Mouse (Mus musculus): ENCODE measurements around the gene Cftr. TPM values are rescaled to one million over a fixed set of nuclear protein-coding genes. Genes with fewer than 3 reads are reported as not detected.

The Cftr gene
- not detected for total RNA-seq (2022)

DNA sequence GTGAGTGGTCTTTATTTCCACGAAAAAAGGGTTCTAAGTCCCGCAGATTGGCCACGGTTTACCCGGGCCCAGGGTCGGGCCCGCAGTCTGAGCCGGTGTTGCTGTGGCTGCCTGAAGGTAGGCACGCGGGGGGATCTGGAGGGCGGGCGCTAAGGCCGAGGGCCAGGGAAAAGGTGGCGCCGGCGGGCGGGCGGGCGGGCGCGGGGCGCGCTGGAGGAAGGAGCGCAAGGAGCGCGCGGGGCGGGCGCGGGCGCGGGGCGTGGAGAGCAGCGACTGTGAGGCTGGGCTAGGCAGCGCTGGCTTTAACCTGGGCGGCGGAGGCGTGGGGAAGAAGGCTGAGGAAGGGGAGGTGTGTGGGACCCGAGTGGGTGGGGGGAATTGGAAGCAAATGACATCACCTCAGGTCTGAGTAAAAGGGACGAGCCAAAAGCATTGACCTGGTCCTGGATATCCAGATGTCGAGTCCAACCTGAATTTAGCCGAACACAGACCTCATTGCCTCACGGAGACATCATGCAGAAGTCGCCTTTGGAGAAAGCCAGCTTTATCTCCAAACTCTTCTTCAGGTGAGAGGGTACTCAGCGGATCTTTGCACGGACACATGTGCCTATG is at the start of gene Cftr:
Gene Cftr (plus strand): TSS at position 377 of the 612 bp plus-strand sequence.
- no peak for DNase-seq (ENCODE audit: low spot score in 2 of 2)

DNA sequence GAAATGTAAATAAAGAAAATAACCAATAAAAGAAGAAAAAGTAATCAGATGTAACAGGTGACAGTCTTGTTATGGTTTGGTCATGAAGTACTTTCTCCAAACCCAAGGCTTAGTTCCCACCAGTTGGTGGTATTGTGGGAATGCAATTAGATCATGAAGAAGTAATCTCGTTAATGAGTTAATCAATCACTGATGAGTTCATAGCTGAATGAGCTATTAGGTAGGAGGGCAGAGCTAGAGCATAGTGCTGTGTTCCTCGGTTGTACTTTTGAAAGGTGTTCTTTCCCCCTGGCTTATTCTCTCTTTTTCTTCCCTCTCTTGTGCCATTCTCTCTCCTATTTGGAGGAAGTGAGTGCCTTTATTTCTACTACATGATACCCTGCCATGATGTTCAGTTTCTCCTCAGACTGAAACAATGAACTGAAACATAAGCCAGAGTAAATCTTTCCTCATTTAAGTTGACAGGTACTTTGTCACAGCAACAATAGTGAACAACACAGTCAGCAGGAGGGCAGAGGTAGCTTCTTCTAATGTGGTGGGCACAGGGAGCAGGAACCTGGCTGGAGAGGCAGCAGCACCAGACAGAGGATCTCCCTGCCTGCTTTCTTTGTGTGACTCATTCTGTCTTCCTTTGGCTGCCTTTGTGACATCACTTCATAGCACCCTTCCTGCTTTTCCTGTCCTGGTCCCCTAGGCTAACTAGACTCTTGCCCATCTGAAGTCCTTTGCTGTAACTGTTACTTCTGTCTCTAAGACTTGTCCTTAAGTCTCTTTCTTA is 43.1 kb upstream of the Cftr start:
- no peak for DNase-seq (ENCODE audit: low spot score in 2 of 2)

DNA sequence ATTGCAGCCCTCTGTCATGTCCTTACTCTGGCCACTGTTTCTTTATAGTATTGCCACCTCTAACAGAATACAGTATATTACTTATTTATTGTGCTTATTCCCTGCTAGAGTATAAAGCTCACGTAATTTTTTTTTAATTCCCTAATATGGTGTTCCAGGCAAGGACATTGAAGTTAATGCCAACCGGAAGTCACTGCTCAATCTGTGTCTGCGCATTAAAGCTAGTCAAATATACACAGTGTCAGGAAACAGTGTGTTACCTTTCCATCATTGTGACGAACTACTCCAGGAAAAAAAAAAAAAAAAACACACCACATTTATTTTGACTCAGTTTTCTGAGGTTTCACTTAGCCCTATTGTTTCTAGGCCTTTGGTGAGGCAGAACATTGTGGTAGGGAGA is 42.4 kb upstream of the Cftr start:
- no peak for DNase-seq (ENCODE audit: low spot score in 2 of 2)

DNA sequence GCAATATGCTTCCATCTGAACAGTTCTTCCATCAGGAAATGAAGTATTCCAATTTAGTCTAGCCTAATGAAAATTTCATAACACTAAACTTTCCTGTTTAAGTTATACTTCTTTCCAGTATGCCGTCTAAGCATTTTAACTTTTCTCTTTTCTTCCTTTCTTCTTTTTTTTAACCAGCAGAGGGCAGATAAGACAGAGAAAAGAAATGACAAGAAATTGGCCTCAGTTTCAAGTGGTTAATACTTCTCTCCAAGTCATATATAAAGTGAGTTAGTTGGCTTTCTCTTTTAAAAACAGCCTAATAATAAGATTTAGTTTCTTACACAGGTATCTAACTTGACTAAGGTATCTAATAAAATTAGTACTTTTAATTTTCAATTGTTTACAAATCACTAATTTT is 35.2 kb upstream of the Cftr start:
- DNase-seq (ENCODE audit: low spot score in 2 of 2): no peak

DNA sequence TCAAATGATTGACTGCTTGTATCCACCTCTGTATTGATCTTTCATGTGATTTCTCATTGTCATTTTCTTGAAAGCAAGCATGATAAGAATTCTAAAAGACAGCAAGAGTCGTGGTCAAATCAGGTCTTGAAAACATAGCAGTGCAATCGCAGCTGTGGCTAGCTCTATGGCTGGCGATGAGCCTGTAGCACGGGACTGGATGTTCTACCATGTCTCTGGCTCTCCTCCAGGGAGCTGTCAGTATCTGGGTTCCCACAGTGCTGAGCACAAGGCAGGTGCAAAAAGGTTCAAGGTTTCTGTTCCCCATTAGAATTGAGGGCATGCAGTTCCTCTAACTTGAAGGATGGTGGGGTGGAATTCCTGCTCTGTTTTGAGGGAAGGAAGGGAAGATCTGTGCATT is 17.5 kb upstream of the Cftr start:
- no peak for DNase-seq (ENCODE audit: low spot score in 2 of 2)

DNA sequence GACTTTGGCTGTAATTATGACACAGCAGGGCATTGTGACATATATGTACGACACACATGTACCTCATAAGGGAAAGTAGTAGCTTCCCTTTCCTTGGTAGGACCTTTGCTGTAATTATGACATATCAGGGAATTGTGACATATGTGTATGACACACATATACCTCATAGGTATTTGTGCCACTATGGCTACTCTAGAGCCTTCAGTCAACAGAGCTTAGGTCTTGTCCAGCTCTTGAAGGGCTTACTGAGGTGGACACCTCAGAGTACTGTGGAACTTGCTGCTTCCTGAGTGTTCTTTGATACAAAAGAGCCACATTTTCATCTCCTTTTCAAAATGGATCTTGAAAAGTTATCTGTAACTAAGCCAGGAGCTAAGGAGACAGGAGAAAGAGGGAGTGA is 869 bp upstream of the Cftr start:
- DNase-seq (ENCODE audit: low spot score in 2 of 2): no peak

DNA sequence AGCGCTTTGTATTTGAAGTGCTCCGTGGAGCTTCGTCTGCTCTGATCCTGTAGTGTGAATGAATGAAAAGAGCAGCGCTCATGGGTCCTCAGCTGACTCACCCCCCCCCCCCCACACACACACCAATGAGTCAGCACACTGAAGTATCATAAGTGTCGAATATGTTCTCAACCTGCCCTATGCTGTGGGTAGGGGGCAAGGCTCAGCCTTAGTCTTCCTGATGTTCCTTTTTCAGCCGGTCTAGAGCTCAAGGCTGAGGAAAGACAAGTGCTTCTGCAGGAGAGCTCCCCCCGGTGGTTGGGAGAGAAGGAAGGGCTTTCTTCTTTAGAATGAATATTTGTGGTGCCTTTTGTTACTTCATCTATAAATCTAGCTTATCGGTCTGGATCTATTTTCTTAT is 1.1 kb downstream of the Cftr start:
- DNase-seq (ENCODE audit: low spot score in 2 of 2): no peak

DNA sequence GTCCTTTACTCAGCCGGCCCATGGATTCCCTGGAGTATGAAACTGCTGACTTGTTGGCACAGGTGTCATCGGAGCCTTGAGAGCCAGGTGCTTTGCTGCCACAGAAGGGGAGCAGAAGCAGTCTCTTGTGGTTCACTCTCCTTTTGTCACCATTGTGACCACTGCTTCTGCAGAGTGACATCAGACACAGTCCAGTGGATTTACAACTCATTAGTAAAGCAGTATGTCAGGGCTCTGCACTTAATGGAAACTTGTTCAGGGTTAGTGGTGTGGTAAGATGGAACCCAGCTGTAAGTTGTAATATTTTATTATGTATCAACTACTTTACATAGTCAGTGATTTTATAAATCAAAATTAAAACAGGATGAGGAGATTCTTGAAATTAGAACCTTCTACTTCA is 7.0 kb downstream of the Cftr start:
- DNase-seq (ENCODE audit: low spot score in 2 of 2): no peak

DNA sequence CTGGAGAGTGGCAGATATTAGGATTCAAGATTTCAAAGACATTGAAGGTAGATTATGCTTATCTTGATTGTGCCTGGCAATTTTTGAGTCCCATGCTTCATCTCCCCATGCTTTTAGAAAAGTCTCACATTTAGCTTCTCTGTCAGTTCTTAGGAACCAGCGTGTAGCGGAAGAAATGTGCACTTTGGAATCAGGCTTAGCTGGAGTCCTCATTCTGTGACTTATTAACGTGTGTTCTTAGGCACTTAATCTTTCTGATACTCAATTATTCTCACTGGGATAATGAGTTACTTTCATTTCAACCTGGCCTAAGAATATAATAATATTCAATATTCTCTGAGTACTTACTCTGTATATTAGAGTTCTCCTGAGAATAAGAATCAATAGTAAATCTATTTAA is 10.2 kb downstream of the Cftr start:
- no peak for DNase-seq (ENCODE audit: low spot score in 2 of 2)

DNA sequence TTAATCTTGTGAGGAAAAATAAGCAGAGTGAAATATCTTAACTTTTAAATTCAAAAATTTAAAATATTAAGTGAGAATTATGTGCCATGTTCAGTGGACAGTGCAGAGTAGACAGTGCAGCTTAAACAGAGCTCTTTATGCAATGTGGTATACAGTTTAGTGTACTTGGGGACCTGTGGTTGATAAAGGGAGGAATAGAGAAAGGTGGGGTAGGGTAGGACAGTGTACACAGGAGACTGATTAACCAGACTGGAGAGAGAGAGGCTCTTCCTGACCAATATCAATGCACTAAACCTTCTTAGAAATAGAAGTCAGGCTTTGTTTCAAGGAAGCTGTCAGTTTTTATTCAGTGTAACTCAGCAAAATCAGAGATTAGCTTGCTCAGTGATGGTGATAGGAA is 12.4 kb downstream of the Cftr start:
- no peak for DNase-seq (ENCODE audit: low spot score in 2 of 2)

DNA sequence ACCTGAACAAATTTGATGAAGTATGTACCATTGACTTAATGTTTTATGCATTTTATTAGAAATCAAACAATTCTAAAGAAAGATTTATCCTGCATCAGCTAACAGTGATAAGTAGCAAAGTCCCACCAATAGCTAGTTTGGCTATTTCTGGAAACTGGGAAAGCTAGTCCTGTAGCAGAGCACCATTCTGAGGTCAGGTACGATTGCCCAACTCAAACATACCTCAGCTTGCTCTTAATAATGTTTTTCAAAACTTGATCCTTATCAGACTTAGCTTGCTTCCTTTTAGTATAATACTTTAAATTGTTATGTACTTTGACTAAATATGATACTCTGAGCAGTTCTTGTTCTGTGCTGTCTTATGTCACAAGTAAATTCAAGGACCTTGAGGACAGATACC is 50.2 kb downstream of the Cftr start:
- DNase-seq (ENCODE audit: low spot score in 2 of 2): no peak

DNA sequence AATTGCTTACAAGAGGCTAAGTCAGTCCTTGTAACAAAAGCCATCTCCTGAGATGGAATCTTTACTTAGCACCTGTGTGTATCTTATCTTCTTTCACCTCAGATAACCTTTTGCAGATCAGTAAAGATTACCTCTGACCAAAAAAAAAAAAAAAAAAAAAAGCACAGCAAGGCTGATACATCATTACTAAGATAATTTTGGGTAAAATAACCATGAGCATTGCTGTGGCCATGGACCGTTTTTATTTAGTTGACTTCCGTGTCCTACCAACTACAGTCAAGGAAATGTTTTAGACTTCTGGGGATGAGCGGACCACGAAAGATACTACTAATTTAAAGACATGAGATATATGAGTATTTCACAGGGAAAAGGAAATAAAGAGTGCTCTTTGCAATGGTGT is 52.7 kb downstream of the Cftr start:
- no peak for DNase-seq (ENCODE audit: low spot score in 2 of 2)

DNA sequence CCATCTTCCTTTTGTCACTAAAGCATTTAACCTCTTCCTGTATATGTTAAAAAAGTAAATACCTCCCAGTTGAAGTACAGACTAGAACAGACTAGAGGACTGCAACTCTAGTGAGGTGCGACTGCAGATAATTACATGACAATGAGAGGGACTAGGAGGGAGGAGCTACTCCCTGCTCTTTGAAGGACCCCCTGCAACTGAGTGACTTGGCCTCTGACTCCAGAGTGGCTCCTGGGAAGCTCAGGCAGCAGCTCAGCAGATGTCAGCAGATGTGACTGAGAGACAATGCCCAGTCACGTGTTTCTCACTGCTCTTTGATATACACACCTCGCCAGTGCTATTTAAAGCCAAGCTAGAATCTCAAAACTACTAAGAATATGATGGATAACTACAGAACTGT is 54.7 kb downstream of the Cftr start:
- DNase-seq (ENCODE audit: low spot score in 2 of 2): no peak

DNA sequence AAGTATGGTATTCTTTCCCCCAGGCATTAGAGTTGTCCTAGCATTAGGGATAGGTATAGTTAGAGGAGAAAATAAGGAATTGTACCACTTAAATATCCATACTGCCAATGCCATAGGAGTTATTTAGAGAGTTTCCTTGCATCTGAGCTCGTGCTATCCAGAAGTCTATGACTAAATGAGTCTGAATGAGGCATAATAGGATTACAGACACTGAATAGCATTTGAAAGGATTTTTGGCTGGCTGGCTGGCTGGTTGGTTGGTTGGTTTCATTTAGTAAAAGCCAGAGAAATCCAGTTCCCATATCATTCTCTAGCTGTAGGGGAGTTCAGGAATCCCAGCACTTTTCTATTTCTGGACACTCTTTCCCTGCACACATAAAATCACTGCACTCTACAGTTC is 76.0 kb downstream of the Cftr start:
- DNase-seq (ENCODE audit: low spot score in 2 of 2): no peak

DNA sequence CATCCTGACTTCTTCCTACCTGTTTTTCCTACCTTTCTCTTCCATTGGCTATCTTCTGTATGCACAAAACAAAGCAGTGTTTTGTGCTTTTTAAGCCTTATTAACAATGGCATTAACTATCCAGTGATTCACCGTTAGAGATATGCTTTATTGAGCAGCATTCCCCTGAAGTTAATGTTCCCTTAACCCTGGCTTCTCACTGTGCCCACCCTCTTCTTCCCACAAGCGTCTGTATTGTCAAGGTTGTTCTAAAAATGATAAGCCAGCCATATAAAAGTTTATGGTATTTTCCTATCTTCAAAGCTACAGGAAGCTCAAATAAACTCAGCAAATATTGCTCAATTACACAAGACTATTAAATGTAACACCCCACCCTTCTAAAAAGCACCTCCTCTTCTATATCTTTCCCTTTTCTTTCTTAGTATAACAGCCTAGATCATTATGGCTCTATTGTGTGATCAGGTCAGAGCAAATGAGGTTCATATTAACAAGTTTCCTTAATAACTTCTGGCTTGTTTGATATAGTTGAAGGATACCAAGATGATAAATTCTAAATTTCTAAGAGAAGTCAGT is 77.5 kb downstream of the Cftr start:
- no peak for DNase-seq (ENCODE audit: low spot score in 2 of 2)

DNA sequence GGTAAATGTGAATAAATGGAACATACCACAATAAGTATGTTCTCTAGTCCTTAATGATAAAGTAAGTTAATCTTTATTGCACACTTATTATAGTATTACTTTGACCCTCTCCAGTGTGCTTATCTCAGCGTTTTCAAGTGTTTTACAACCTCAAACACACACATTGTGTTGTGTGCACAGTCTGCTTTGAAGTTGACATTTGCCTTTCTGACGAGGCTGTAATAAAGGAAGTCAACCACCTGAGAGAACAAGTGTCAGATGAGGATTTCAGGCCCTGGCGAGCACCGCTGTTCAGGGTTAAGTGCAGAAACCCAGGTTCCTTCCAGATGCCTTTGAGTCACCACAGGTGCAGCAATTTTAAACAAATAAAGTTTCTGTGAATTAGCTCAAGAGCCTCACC is 78.0 kb downstream of the Cftr start:
- no peak for DNase-seq (ENCODE audit: low spot score in 2 of 2)

DNA sequence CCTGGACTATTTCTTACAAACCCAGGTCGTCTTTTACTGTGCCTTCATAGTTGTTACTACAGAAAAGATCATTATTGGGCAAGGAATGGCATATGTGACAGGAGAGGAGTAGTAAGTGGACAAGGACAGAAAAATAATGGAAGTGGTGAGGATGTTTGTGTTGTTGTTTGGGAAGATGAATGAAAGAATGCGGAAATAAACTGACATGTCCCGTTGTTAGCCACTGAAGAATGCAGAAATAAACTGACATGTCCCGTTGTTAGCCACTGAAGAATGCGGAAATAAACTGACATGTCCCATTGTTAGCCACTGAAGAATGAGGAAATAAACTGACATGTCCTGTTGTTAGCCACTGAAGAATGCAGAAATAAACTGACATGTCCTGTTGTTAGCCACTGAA is 84.1 kb downstream of the Cftr start:
- DNase-seq (ENCODE audit: low spot score in 2 of 2): no peak

DNA sequence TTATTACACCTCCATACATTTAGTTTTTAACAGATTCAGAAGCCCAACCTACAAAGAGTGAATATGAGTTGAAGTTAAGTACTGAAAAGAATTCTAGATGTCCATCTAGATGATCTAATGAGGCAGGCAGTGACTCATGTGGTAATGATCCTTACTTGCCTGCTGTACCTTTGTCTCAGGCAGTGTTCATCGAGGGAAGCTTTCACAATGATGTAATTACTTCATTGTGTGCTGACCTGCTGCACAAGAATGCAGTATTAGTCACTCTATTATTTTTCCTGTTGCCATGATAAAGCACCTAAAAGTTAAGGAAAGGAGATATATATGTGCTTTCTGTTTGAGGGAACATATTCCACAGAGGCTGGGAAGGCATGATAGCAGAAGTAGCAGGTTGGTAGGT is 100.5 kb downstream of the Cftr start:
- no peak for DNase-seq (ENCODE audit: low spot score in 2 of 2)

DNA sequence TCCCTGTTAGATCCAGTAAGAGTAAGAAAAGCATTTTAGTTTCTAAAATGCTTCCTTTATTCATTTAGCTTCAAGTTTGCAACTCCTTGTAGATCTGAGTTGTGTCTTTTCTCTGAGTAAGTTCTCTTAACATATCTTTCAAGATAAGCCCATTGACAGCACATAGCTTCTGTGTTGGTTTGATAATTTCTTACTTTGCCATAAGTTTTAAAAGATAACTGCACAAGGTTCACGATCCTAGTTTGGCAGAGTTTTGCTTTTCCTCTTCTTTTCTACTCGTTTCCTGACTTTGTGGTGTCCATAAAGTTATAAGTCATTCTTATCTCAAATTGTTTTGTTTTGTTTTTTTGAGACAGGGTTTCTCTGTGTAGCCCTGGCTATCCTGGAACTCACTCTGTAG is 130.3 kb downstream of the Cftr start:
- DNase-seq (ENCODE audit: low spot score in 2 of 2): no peak

DNA sequence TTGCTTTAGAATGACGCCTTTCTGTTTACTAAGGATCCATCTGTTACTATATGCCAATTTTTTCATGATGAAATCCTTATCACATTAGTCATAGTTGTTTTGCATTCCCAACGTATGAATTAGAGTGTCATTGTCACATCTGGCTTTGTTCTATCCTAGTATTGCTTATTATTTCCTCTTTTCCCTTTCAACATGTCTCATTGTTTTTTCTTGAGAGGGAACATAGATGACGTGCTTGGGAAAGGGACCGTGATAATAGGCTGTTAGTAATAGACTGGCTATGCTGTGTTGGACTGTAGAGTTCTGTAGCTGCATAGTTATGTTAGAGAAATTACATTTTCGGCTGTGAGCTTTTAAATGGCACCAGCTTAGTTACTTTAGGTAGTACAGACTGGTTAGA is 131.6 kb downstream of the Cftr start:
- DNase-seq (ENCODE audit: low spot score in 2 of 2): no peak

DNA sequence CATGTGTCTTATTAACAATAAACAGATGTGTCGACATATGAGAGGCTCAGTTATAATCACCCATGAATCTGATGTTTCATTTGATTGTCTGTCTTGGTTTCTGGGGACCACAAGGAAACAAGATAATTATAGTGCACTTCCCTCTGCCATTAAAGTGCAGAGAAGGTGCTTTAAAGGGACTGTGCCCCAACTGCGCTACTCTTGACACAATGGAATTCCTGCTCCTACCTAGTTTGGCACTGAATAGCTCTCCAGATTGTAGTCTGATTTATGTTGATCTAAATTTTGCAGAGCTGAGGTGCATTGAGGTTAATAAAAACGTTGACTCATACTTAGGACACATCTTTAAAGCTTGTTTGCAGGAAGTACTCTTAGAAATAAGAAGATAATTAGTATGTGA is 132.7 kb downstream of the Cftr start:
- DNase-seq (ENCODE audit: low spot score in 2 of 2): no peak

DNA sequence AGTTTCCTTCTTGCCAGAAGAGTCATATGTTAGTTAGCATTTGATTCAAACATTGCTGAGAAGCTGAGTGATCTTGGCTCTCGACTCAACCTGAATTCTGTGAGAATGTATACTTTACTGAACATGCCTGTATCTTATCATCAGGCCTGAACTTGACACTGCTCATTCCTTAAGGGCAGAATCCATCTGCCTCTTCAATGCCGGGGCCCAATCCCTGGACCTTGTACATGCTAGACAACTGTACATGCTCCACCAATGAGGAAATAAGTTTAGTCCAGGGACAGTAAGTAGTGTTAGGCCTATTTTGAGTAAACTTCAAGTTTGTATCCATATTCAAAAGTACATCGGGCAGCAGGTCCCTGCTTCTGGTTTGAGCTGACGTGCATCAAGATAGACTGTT is 134.6 kb downstream of the Cftr start:
- no peak for DNase-seq (ENCODE audit: low spot score in 2 of 2)

DNA sequence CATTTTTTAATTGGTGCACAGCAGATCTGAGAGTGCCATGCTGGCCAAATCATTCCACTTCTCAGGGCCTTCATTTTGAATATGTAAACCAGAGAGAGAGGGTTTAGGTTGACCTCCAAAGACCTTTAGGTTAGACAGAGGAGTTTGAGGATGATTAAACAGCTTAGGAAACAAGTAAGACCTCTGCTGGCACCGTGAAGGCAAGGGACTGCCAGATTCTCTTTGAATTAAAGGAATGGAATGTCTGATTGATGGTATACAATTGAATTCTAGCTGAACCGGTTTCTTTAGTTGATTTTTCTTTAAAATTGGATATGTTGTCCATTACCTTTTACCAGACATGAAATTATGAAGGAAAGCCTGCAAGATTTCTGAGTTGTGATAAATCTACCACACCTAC is 140.5 kb downstream of the Cftr start:
- DNase-seq (ENCODE audit: low spot score in 2 of 2): no peak

All from gastrocnemius, adult 8-10 months (tissue).